Mouse (Mus musculus) thymus, postnatal 10 days (tissue): ENCODE measurements around the gene Ints12.

Experiments
- DNase-seq, 2 experiments: peaks; one replicate each; pipeline ENCODE4 v3.0.0; 2021; ENCODE audit warnings: low spot score in 2 of 2

Ints12 gene

DNA sequence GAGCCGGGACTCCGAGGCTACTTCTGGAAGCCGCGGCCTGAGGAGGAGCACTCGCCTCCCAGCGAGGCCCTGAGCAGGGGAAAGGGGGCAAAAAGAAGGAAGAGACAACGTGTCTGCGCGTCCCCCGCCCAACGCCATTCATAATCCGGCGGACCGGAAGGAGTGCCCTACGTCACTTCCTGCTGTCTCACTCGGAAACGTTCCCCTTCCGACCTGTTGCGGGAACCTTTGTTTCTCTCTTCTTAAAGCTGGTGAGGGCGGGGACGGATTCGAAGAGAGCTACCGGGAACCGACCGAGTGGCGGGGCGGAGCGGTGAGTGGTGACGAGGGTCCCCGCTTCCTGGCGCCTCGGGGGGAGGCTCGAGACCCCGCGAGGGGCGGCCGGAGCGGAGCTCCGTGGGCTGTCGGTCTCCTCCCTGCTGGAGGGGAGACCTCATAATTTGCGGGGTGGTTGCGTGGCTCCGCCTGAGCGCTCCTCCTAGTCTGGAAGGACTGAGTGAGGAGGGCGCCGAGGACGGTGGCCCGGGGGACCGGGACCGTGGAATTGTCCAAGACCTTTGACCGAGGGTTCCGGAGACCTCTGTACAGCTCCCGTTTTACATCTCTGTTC, at the start of gene Ints12, which contains the start of gene Gstcd:
Gene Ints12, plus strand, starts transcription at position 177 of the 610 bp plus-strand sequence.
Gene Gstcd, minus strand, starts transcription at position 370 of the 610 bp plus-strand sequence.
- DNase-seq: peak; percentile 90 to 94

GRCm38 (mm10) chr3:133052068-133052467, 39.6 kb upstream of the Ints12 start:
- DNase-seq: no peak

DNA sequence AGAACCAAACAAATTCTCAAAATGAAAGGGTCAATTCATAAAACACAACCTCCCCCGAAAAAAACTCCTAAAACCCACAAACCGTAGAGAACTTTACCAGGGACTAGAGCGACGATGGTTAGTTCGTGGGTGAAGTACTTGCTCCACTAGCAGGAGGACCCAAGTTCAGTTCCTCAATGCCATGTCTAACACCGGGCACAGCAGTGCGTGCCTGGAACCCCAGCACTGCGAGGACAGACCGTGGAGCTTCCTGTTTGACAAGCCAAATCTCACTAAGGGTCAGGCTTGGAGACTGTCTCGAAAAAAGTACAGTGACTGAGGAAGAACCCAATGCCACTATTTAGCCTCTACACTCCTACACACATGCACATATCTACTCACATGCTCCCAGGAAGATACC, 16.1 kb upstream of the Ints12 start:
- DNase-seq: no peak

DNA sequence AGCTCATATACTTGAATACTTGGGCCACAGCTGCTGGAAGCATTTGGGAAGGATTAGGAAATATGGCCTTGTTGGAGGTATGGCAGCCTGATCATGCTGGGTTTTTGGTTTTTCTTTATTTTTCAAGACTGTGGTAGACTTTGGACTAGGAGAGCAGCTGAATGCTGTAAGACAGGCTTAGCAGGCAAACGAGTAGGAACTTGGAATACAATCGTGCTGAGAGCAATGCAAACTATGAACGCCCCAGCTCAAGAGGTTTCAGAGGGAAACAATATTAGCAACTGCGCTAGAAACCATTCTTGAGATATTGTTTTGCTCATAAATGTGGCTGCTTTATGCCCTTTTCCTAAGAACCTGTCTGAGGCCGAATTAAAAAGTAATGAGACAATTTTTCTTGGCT, 8.9 kb upstream of the Ints12 start:
- DNase-seq: no peak

DNA sequence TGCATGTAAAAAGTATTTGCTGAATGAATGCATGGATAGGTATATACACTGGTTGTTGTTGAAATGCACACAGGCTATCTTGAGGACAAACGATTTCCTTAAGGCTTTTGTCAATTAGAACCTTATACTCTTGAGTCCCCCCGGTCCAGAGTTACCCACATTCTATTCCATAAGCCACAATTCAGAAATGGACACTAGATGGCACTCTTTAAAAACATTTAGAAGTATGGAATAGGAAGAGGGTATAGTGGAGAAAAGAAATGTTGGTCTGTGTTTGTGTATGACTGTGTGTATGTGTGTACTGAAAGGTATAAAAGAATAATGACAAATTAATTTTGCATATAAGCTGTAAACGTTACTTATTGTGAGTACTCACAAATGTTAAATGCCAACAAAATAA, 5.8 kb upstream of the Ints12 start:
- peak in 1 of 2 experiments; percentile 42 for DNase-seq

- DNase-seq: no peak
Measured at GRCm38 (mm10) chr3:133090247-133091120, 1.2 kb upstream of the Ints12 start.

DNA sequence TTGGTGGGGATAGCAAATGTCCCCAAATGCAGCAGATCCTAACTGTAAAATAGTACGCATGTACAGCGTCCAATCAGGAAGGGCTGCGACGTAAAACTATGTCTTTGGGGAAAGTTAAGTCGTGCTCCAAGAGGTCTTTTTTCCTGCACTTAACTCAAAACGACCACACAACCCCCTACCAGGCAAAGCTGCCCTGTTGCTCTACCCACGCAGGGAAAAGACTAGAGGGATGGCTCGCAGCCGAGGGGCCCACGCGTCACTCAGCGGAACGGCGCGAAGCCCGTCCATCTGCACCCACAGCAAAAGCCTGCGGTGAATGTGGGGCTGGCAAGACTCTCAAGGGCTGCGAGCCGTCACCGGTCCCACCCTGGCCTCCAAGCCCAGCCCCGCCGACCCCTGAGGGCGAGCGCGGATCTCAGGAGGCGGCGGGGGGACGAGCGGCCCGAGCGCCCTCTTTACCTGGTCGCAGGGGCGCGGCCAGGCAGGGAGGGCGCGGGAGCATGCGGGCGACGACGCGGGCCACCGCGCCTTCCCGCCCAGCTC, 448 bp upstream of the Ints12 start:
- no peak for DNase-seq

GRCm38 (mm10) chr3:133092274-133092853, 724 bp downstream of the Ints12 start:
- no peak for DNase-seq

DNA sequence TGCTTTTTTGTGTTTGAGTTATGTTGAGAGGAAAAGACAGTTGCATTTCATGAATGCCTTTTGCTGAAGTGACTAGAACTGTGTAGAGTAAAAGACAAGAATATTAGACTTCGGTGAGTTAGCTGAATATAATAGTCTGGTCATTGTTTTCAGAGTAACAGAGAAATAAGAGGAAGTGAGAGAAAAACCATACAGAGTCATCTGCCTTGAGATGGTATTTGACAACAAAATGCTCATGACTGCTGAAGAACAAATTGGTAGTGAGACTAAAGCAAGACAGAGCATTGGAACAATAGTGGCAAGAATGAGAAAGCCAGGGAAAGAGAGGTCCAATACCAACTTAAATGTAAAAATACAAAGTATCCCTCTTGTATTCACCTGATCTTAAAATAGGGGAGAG, 1.3 kb downstream of the Ints12 start:
- DNase-seq: no peak

DNA sequence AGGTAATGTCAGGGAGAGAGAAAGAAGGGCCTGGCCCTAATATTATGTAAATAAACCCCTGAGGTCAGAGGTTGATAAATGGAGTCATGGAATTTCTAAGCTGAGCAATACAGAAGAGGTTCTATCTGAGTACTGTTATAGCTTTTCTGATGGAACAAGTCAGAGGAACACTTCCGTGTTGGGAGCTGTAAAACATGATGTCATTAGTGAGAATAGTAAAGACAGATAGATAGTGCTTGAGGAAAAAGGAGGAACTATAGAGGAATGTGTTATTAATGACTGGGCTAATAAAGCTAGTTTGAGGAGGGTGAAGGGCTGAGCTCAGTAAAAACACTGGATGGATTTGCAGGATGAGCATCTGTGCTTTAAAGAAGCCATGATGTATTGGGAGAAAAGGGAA, 2.7 kb downstream of the Ints12 start:
- no peak for DNase-seq

GRCm38 (mm10) chr3:133097936-133098335, 6.3 kb downstream of the Ints12 start:
- no peak for DNase-seq

DNA sequence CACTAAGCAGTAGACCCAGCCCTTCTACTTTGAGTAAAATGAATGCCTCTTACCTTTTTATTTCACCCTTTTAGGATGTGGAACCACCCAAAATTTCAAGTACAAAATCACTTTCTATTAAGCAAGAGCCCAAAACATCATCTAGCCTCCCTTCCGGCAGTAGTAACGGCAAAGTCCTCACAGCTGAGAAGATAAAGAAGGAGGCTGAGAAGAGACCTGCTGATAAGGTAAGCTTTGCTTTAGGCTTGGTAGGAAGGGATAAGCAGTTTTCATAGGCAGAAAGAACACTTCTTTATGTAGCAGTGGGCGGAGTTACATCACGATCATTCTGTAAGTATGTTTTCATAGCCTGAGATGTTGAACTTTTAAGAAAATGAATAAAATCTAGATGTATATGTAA, 6.7 kb downstream of the Ints12 start:
- DNase-seq: no peak

DNA sequence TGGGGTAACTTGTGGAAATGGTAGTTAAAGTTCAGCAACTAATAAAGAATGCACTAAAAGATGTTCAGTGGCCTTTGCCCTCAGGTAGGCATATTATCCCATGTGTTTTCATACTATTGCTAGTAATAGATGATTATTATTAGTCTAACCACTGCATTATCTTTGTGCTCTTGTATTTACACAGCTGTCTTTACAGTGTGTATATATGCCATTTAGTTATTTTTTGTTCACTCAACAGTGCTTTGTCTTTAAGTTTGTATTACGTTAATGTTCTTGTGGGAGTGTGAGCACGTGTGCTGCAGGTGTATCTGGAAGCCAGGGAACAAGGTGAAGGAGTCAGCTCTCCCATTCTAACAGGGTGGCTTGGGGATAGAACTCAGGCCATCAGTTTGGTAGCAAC, 7.3 kb downstream of the Ints12 start:
- no peak for DNase-seq

DNA sequence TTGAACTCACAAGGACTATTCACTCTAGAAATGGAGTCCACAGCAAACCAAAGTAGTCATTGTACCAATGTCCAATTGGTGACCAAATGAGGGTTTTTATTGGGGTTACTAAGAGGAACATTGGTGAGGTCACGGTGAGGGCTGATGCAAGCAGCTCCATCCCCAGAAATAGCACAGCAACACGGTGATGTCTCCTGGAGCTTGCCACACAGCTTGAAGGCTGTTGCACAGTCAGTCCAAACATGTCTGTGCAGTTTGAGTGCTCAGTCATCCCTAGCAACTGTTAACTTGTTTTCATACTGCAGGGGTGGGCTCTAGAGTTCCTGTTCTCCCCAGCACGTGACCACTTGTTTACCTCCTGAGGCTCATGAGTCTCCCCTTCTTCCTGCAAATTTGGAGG, 12.1 kb downstream of the Ints12 start:
- DNase-seq: no peak

DNA sequence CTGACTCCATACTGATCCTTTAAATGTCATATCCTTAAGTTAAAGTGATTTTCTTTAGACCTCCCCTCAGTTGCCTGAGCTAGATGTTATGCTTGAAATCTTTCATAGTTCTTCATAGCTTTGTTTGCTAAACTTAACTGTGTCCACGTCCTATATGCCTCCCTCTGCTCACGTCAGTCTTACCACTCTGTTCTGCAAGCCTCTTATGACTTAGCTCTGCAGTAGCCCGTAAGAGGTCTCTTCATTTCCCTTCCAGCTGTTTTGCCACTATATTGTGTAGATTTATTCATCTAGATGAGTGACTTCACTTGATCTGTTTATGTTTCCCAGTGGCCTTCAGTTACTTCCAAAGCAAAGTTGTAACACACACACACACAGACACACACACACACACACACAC, 12.8 kb downstream of the Ints12 start:
- no peak for DNase-seq

DNA sequence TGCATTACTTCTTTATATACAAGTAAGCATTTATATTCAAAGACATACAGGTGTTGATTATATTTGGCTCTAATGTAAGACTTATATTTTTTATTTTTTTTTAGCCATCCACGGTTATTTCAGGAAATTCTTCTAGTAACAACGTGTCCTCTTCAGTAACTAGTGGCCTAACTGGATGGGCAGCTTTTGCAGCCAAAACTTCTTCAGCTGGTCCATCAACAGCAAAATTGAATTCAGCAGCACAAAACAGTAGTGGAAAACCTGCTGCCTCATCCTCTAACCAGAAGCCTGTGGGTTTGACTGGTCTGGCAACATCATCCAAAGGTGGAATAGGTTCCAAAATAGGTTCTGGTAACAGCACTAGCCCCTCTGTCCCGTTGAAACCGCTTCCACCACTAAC, 17.1 kb downstream of the Ints12 start:
- no peak for DNase-seq

DNA sequence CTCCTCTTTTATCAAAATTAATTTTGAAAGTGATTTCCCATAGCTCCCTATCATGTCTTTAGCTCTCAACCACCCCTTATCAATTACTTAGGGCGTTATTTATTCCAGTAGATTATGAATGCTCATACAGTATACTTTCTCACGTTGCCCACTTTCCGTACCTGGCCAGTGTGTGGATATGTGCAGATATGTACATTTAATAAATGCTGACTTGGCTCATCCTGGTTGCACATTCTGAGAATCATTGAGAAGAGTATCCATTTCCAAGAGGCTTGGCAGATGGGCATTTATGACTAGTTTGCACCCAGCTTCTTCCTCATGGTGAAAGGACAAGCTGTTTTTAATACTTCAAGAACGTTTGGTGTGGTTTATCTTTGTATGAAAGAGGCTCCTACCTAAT, 18.2 kb downstream of the Ints12 start:
- no peak for DNase-seq

- DNase-seq: no peak
Measured at GRCm38 (mm10) chr3:133111741-133112140, 20.1 kb downstream of the Ints12 start.

- DNase-seq: no peak
Measured at GRCm38 (mm10) chr3:133113281-133113680, 21.6 kb downstream of the Ints12 start.

DNA sequence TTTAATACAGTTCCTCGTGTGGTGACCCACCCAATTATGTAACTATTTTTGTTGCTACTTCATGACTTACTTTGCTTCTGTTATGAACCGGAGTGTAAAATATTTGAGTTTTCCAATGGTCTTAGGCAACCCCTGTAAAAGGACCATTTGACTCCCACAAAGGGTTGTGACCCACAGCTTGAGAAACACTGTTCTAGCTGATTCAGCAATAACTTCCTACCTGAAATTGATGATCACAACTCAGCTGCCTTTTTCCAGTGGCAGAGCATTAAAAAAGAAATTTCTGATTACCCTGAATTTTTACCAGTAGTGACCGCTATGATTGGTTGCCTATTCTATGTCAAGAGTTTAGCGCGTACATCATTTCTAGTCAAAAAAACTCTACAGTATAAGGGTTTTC, 39.7 kb downstream of the Ints12 start:
- DNase-seq: no peak

DNA sequence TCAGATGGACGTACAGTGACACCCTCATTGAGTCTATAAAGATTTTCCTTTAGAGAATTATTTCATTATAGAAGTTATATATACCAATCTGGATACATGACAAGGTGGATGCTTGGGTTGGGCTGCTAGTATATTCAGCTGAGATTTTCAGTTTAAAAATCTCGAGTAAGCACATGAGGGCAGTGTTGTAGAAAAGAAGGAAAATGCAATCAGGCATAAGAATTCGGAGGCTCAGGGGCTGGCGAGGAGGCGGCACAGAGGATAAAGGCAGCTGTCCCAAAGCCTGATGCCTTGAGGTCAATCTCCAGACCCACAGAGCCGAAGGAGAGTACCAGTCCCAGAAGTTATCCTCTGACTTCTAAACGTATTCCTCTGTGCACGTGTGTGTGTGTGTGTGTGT, 41.0 kb downstream of the Ints12 start:
- no peak for DNase-seq

- DNase-seq: no peak
Measured at GRCm38 (mm10) chr3:133141877-133142276, 50.2 kb downstream of the Ints12 start.
